Comparison of ENCODE assay signal across 9 mouse cellular contexts in genomic region chr11:110993616-110994015, GRCm38 (mm10). TPM values are rescaled to one million over a fixed set of nuclear protein-coding genes. Genes with fewer than 3 reads are reported as not detected.
A peak's percentile ranks its signal among the peaks of the same experiment; 100 is the strongest.
DNase-seq lines count a peak whose midpoint lies in the region; ATAC-seq lines count a peak whose summit lies in the region.
"Had no signal": no experiment of that assay in that cellular context is flagged by ENCODE, and none has a peak within 500 bp of the region (broad histone marks: within the 10 kb centered on the region; RNA-seq: fewer than 3 reads in every experiment).

No protein-coding gene starts in this region.

- no peak for ATAC-seq in embryonic facial prominence, embryonic 14.5 days (ENCODE audit: low read depth)
- ATAC-seq in common myeloid progenitor, adult 5-6 weeks (replicated peaks; ENCODE audit: low read depth, poor library complexity, severe bottlenecking), result peak; percentile 92
- ATAC-seq in lung, embryonic 15.5 days (ENCODE audit: borderline replicate concordance, extremely low read depth, low FRiP score, low TSS enrichment), result peak; percentile 19; the same call in 1 of the 2 replicates
- ATAC-seq in erythroblast, adult 5-6 weeks (replicated peaks; ENCODE audit: low FRiP score, poor library complexity, severe bottlenecking), result no peak

- H3K9ac ChIP-seq in embryonic facial prominence, embryonic 14.5 days (ENCODE audit: low read depth, low read length), result no peak overlapping the region
- H3K9ac ChIP-seq in lung, embryonic 15.5 days, result no peak overlapping the region

- no peak overlapping the region for H3K4me3 ChIP-seq in embryonic facial prominence, embryonic 14.5 days (ENCODE audit: low read depth, low read length)
- H3K4me3 ChIP-seq in embryonic facial prominence, embryonic 10.5 days, result no peak overlapping the region
- H3K4me3 ChIP-seq in lung, embryonic 15.5 days, result no peak overlapping the region

- no peak overlapping the region for H3K4me2 ChIP-seq in embryonic facial prominence, embryonic 14.5 days (ENCODE audit: low read depth, low read length)
- no peak overlapping the region for H3K4me2 ChIP-seq in lung, embryonic 15.5 days

- H3K27me3 ChIP-seq in embryonic facial prominence, embryonic 14.5 days (replicated peaks; ENCODE audit: control insufficient read depth, insufficient read depth, low read length), result no peaks in the 10 kb centered on the region
- H3K27me3 ChIP-seq in embryonic facial prominence, embryonic 10.5 days (replicated peaks; ENCODE audit: low read depth, poor library complexity, severe bottlenecking), result no peaks in the 10 kb centered on the region
- no peaks in the 10 kb centered on the region for H3K27me3 ChIP-seq in lung, embryonic 15.5 days

- WGBS in embryonic facial prominence, embryonic 14.5 days, result 48% methylated on average over 4 of the region's 4 CpGs
- 54% methylated on average over 4 of the region's 4 CpGs for WGBS in embryonic facial prominence, embryonic 10.5 days
- 49% methylated on average over 4 of the region's 4 CpGs for WGBS in lung, embryonic 15.5 days

- H3K4me1 ChIP-seq in embryonic facial prominence, embryonic 14.5 days (ENCODE audit: control insufficient read depth, insufficient read depth, low read length), result no peaks in the 10 kb centered on the region
- H3K4me1 ChIP-seq in embryonic facial prominence, embryonic 10.5 days, result no peaks in the 10 kb centered on the region; the same call in 1 of the 2 replicates
- no peaks in the 10 kb centered on the region for H3K4me1 ChIP-seq in lung, embryonic 15.5 days

- H3K36me3 ChIP-seq in embryonic facial prominence, embryonic 14.5 days (ENCODE audit: control insufficient read depth, insufficient read depth, low read length), result no peaks in the 10 kb centered on the region
- no peaks in the 10 kb centered on the region for H3K36me3 ChIP-seq in embryonic facial prominence, embryonic 10.5 days (replicated peaks)
- H3K36me3 ChIP-seq in lung, embryonic 15.5 days, result no peaks in the 10 kb centered on the region

- H3K9me3 ChIP-seq in embryonic facial prominence, embryonic 14.5 days (ENCODE audit: control insufficient read depth, low read length), result no peaks in the 10 kb centered on the region
- H3K9me3 ChIP-seq in embryonic facial prominence, embryonic 10.5 days, result no peaks in the 10 kb centered on the region
- no peaks in the 10 kb centered on the region for H3K9me3 ChIP-seq in lung, embryonic 15.5 days

- no peak overlapping the region for H3K27ac ChIP-seq in embryonic facial prominence, embryonic 14.5 days (replicated peaks; ENCODE audit: low read depth, low read length)
- no peak overlapping the region for H3K27ac ChIP-seq in embryonic facial prominence, embryonic 10.5 days (replicated peaks)
- no peak overlapping the region for H3K27ac ChIP-seq in lung, embryonic 15.5 days

- DNase-seq in embryonic facial prominence, embryonic 14.5 days (ENCODE audit: low spot score), result peak; percentile 20
- DNase-seq in embryonic facial prominence, embryonic 10.5 days (ENCODE audit: low spot score), result no peak
- peak; percentile 30 to 65 for DNase-seq in spleen, postnatal 4 days (ENCODE audit: low spot score in 2 of 2)
- DNase-seq in left cerebral cortex, adult 11 months (ENCODE audit: low spot score), result no peak
- DNase-seq in right cerebral cortex, adult 2 months (ENCODE audit: low spot score in 2 of 2), result no peak
- DNase-seq: cerebellum, adult 9-10 months had no signal

RNA-seq across cellular contexts. Expression of gene Kcnj16, which starts 25.8 kb away (rescaled TPM):
- 0.18 and 0.22 TPM in 2 replicates for polyA plus RNA-seq in embryonic facial prominence, embryonic 14.5 days (2014; fragmentation: Nextera tagmentation; extraction: Ambion mirVana)
- 0.15 and 0.27 TPM in 2 replicates for polyA plus RNA-seq in embryonic facial prominence, embryonic 10.5 days (2016; fragmentation: Nextera tagmentation; extraction: Ambion mirVana)
- total RNA-seq in common myeloid progenitor, adult 5-6 weeks (2017), result not detected in 2 replicates
- polyA plus RNA-seq in lung, embryonic 15.5 days (2015; fragmentation: Nextera tagmentation; extraction: Ambion mirVana), result not detected in 2 replicates
- not detected in 2 replicates for total RNA-seq in erythroblast, adult 5-6 weeks (2015; ENCODE audit: low replicate concordance)
- total RNA-seq in erythroblast, adult 5-6 weeks (2017; ENCODE audit: low replicate concordance), result 0.14 and 0.43 TPM in 2 replicates

Comparison
In these comparisons a context has a peak if more than half of its experiments do, and no peak if none do; other contexts are left out.
1. DNase-seq: peak in embryonic facial prominence, embryonic 14.5 days (single experiment) and spleen, postnatal 4 days (2 of 2); none in embryonic facial prominence, embryonic 10.5 days (single experiment), left cerebral cortex, adult 11 months (single experiment) and right cerebral cortex, adult 2 months (0 of 2).
2. ATAC-seq: peak in common myeloid progenitor, adult 5-6 weeks (single experiment) and lung, embryonic 15.5 days (single experiment); none in embryonic facial prominence, embryonic 14.5 days (single experiment) and erythroblast, adult 5-6 weeks (single experiment).